Mouse (Mus musculus) c-Kit-positive CD71-positive TER-119-positive erythroid progenitor cells, embryonic 14.5 days (primary cell): ENCODE results near the gene Lrrc55.

Experiments
- DNase-seq: peaks from one replicate; pipeline ENCODE4 v3.0.0-alpha.2; 2013; ENCODE audit warnings: low spot score

Gene Lrrc55

GRCm38 (mm10) chr2:85131226-85131625 lies 65.8 kb downstream of the Lrrc55 start:
- DNase-seq = no peak

DNA sequence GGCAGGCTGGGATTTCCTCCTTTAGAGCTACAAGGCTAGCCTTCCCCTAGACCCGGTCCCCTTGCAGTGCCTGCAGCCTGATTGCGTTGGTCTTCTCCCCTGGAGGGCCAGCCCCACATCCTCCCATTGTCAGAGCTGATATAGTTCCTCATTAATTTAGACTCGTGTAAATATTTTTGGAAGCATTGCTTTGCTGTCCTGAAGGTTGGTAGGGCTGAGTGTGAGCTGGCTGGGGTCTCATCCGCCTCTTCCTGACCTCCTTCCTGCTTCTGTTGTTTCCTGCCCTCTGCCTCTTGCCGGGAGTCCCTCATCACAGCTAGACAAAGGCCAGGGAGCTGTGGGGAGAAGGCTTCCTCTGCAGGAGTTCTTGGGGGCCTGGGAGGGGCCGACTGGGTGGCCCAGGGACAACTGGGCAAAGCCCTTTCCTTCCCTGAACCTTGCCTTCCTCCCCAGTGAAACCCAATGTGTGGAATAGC lies 67.5 kb downstream of the Lrrc55 start:
- DNase-seq = no peak

- peak; percentile 24 for DNase-seq
These were observed 73.0 kb downstream of the Lrrc55 start for GRCm38 (mm10) chr2:85123869-85124535.

DNA sequence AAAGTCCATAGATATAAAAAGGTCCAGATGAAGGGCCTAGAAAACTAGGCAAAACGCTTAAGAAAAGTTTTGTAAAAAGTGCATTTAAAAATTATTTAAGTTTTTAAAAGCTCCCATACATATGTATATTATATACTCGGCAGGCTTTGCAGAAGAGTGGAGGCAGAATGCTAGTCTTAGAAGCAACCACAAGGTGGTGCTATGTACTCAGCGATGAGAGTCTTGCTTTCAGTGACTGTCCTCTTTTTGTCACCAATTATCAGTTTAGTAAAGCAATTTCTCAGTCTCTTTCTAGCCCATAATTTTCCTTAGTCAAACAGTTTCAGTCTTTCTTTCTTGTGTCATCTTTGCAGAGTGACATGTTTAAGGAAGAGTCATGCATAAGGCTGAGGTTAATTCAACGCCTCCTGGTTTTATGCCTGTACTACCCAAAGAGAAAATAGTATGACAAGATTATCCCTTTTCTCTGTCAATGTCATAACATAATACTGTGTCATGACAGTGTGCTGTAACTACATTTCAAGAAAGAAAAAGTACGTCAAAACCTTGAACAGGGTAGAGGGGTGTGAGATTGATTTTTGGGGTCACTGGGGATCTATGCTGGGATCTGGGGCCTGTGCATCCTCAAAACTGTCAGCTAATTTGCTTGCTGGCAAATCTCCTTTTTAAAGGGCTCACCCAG lies 73.7 kb downstream of the Lrrc55 start:
- DNase-seq = peak; percentile 46
